Mouse (Mus musculus): ENCODE measurements around the gene Nr2e1.

The Nr2e1 gene

DNA sequence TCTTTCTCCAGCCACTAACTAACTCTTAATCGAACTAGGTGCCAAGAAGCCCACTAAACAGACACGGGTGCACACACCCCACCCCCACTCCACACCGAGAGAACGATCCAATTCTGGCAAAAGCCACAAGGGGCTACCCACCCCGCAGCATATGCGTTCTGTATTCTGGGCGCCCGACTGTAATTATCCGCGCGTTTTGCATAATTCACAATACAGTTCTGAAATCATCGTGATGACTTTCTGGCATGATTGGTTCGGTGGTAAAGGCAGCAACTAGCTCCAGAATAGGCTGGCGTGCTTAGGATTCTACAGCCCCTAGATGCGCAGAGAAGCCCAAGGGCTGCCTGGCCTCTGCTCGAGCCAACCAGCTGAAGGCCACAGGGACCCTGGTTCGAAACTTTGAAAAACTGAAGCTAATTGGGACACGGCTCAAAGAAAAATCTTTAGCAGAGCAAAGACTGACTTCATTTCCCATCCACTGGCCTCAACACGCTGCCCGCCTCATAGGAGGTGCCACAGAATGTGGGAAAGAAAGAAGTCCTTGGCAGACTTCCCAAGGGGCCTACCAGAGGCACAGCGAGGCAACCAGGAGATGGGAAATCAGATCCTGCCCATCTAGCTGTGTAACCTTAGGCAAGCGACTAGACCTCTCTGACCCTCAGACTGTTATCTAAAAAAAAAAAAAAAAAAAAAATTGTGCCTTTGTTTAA lies 2.3 kb upstream of the Nr2e1 start:
- DNase-seq = no peak

GRCm38 (mm10) chr10:42585156-42585555 lies 1.7 kb upstream of the Nr2e1 start:
- no peak for DNase-seq

DNA sequence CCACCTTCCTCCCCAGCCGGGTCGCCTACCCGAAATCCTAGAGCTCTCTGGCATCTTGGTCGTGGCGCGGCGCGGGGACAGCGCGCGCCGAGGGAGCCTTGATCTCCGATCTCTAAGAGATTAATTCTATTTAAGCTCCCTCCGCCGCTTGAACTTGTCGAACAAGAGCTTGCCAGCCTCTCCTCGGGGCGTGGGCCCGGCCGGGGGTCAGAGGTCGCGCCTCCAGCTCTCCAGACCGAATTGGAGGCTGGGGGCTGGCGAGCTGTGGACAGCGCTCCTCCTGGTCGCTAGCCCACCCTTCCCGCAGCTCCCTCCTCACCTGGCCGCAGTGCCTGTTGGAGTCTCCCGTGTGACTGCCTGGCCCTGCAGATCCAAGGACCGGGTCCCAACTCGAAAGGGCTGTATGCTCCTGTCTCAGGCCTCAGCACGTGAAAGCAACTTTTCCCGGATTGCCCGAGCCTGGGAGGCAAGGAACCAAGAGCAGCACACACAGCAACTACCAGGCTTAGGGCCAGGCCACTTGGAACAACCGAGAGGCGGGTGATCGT lies 1.1 kb upstream of the Nr2e1 start:
- DNase-seq = no peak

DNA sequence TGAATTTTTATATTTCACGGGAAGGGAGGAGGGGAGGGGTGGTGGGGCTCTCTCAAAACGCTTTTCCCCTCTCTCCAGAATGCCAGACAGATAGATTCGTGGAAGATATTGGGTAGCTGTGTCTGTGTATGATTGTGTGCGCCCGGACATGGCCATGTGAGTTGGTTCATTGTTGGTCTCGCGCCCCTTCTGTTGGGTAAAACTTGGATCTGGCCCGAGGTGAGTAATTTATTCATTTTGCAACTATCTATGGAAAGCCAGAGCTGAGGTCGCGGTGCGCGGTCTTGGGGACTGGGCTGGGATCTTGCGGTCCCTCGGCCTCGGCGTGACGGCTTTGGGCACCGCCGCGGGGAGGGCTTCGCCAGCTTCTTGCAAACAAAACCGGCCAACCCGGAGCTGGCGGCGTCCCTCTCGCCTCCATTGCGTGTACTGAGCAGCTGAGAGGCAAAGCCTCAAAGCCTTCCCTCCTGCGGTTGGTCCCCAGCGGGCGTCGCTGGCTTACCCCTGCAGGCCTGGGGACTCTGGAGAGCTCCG lies 537 bp upstream of the Nr2e1 start:
- DNase-seq = no peak

- no peak for DNase-seq
These were observed 794 bp downstream of the Nr2e1 start for GRCm38 (mm10) chr10:42582566-42583110.

- DNase-seq = no peak
These were observed 1.5 kb downstream of the Nr2e1 start for GRCm38 (mm10) chr10:42581694-42582565.

GRCm38 (mm10) chr10:42580951-42581277 lies 2.5 kb downstream of the Nr2e1 start:
- no peak for DNase-seq

DNA sequence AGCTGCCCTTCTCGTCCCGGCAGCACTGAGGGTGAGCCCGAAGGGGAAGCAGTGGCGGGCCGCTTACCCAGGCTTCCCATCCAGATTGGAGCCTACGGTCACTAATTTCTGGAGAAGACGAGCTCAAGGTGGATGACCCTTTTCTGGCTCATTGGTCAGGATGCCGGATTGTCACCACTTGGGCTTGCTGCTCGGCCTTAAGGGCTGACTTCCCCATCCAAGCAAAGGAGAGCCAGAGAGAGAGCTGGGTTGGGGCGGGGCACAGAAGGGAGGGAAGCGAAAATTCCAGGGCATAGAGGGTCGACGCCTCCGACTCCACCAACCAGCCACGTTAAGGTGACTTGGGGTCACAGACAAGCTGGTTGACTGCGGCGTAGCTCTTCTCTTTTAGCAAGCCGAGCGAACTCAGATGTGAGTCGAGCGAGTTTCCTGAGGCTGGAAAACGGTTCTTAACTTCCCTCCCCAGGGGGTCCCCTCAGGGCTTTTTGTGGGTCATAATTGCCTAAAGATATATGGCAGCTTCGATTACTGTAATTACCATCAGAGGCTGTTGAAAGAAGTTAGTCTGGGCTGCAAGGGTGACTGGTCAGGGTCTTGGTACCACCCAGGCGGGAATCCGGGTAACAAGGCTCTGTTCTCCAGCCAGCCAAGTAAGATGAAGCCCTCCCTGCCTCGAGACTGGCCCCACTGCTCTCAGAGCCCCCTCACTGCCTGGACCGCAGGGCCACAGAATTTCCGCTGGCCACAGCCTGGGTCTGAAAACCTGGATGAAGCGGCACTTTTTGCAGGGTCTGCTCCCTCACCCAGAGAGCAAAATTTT lies 3.1 kb downstream of the Nr2e1 start:
- DNase-seq = no peak

- DNase-seq = no peak
These were observed 3.8 kb downstream of the Nr2e1 start for GRCm38 (mm10) chr10:42579475-42580130.

GRCm38 (mm10) chr10:42578698-42579474 lies 4.5 kb downstream of the Nr2e1 start:
- DNase-seq = no peak

DNA sequence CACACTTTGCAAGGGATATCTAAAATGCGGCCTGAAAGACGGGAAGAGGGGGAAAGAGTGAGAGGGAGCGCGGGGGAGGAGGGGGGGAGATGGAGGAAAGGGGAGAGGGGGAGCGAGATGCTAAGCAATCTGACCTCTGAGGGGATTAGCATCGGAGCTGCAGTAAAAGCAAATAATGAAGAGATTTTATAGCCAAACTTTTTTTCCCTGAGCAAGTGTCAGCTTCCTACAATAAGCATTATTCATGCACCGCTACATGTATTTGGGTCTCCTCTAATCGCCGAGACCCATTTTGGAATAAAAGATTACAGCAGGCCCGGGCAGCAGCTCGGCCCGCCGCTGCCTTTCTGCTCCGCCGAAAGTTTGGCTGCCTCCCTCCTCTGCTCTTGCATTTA lies 5.2 kb downstream of the Nr2e1 start:
- DNase-seq = no peak

- no peak for DNase-seq
These were observed 5.7 kb downstream of the Nr2e1 start for GRCm38 (mm10) chr10:42577525-42578280.

- no peak for DNase-seq
These were observed 8.8 kb downstream of the Nr2e1 start for GRCm38 (mm10) chr10:42574639-42575038.

- DNase-seq = no peak
These were observed 10.5 kb downstream of the Nr2e1 start for GRCm38 (mm10) chr10:42572971-42573370.

- no peak for DNase-seq
These were observed 10.9 kb downstream of the Nr2e1 start for GRCm38 (mm10) chr10:42572567-42572966.

DNA sequence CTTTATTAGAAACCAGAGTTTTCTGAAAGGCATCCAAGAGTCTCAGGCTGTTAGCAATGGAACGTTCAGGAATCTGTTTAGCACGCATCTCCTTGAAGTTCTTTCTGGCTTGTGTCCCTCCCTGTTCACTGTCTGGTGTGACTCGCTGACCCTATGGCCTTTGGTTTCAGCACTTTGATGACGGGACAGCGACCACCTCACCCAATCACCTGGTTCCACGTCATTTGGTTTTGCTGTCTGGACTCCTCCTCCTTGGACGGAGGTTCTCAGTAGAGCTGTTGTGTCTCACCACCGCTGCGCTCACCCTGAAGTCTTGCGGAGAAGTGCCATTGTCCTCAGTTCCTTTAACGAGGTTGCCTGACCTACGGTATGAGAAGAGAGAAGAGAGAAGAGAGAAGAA lies 21.2 kb downstream of the Nr2e1 start:
- no peak for DNase-seq

DNA sequence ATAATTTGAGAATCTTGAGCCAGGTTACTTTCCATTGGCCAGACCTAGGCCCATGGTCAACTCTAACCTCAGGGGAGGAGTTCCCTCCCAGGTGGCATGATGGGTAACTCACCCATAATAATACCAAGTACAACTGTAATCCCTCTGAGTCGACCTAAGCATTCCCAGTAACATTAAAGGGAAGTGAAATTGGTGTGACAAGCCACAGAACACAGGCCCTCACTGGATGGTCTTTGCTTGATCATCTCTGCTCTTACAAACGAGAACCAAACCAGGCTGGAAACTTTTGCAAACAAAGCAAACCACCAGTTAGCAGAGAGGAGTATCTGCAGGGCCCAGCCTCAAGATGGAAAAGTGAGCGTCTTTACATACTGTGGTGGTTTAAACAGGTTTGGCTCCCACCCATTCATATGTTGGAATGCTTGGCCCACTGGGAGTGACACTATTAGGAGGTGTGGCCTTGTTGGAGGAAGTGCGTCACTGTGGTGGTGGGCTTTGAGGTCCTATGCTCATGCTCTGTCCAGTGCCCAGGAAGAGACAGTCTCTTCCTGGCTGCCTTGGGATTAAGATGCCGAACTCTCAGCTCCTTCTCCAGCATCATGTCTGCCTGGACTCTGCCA lies 23.7 kb downstream of the Nr2e1 start:
- no peak for DNase-seq

DNA sequence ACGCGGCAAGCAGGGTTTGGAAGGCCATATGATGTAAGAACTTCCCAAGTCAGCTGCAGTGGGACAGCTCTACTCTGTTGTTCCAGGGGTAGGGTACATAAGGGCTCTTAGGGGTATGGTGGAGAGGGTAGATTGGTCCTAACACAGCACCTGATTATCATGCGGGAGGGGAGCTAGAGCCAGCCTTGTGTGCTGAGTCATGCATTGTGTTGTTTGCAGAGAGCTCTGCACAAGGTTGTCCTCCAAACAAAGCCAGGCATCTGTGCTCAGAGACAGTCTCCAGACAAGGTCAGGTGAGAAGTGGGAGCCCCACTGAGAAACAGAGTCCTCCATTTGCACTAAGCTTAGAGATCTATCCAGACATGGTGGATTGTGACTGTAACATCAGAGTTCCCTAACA lies 36.9 kb downstream of the Nr2e1 start:
- DNase-seq = no peak

- DNase-seq = no peak
These were observed 37.5 kb downstream of the Nr2e1 start for GRCm38 (mm10) chr10:42545707-42546503.
